Mouse (Mus musculus) MEL (cell line): ENCODE data around the gene Rbm15b. TPM values are rescaled to one million over a fixed set of nuclear protein-coding genes. Genes with fewer than 3 reads are reported as not detected.

Experiments
- DNase-seq: peaks from one replicate; pipeline ENCODE4 v3.0.0; 2011; ENCODE audit warnings: low read depth, low spot score
- H3K27ac ChIP-seq: 2 replicates; pipeline ENCODE4 v1.5.1; 2012; ENCODE audit warnings: low read depth, mild to moderate bottlenecking, control low read depth, low read length, moderate library complexity; ENCODE audit not compliant: control insufficient read depth
- H3K27me3 ChIP-seq, 2 experiments: fragments of 150-350 bp in 1 of 2; sonication (generic) in 1 of 2; 2 replicates each; pipeline ENCODE4 v1.6.1; 2012; ENCODE audit warnings: low read length in 2 of 2, mild to moderate bottlenecking in 2 of 2, improper control_type of control experiment in 1 of 2, moderate library complexity in 1 of 2; ENCODE audit not compliant: insufficient read depth in 2 of 2, control insufficient read depth in 1 of 2
- H3K36me3 ChIP-seq, 2 experiments: 2 replicates each; pipeline ENCODE4 v1.6.1; 2012 to 2014; ENCODE audit warnings: low read length in 2 of 2, improper control_type of control experiment in 1 of 2, inconsistent platforms in 1 of 2, mild to moderate bottlenecking in 1 of 2; ENCODE audit not compliant: insufficient read depth in 2 of 2, control insufficient read depth in 1 of 2
- H3K4me1 ChIP-seq, 2 experiments: fragments of 150-350 bp in 1 of 2; sonication (generic) in 1 of 2; 2 replicates each; pipeline ENCODE4 v1.6.1; 2012; ENCODE audit warnings: low read length in 2 of 2, improper control_type of control experiment in 1 of 2, mild to moderate bottlenecking in 1 of 2; ENCODE audit not compliant: insufficient read depth in 2 of 2, control insufficient read depth in 1 of 2
- H3K4me3 ChIP-seq, 2 experiments: fragments of 150-350 bp in 1 of 2; sonication (generic) in 1 of 2; 2 replicates each; pipeline ENCODE4 v1.5.1; 2012; ENCODE audit warnings: low read depth in 2 of 2, low read length in 2 of 2, mild to moderate bottlenecking in 2 of 2, moderate library complexity in 2 of 2, control low read depth in 1 of 2, improper control_type of control experiment in 1 of 2; ENCODE audit not compliant: control insufficient read depth in 1 of 2, insufficient read depth in 1 of 2
- H3K79me2 ChIP-seq: 2 replicates; pipeline ENCODE4 v1.6.1; 2012; ENCODE audit warnings: mild to moderate bottlenecking, low read length, moderate library complexity; ENCODE audit not compliant: control insufficient read depth, poor library complexity, insufficient read depth
- H3K9ac ChIP-seq: 2 replicates; pipeline ENCODE4 v1.6.1; 2012; ENCODE audit warnings: low read depth, mild to moderate bottlenecking, control low read depth, low read length, moderate library complexity; ENCODE audit not compliant: control insufficient read depth, poor library complexity, severe bottlenecking
- H3K9me3 ChIP-seq: fragments of 150-350 bp; sonication (generic); replicated peaks from 2 replicates; pipeline ENCODE4 v1.6.1; 2012; ENCODE audit warnings: mild to moderate bottlenecking, low read length, improper control_type of control experiment, moderate library complexity; ENCODE audit not compliant: insufficient read depth
- BHLHE40 ChIP-seq: IDR thresholded peaks from 2 replicates; pipeline ENCODE4 v1.6.1; 2012; ENCODE audit warnings: low read depth, mild to moderate bottlenecking, inconsistent platforms, low read length, improper control_type of control experiment, borderline replicate concordance
- CTCF ChIP-seq, 3 experiments: IDR thresholded peaks in 2 of 3; conservative IDR thresholded peaks in 1 of 3; 2 replicates each; pipeline ENCODE4 v1.5.1; 2011 to 2012; ENCODE audit warnings: low read length in 3 of 3, low read depth in 2 of 3, mild to moderate bottlenecking in 2 of 3, improper control_type of control experiment in 1 of 3, inconsistent platforms in 1 of 3, mixed read lengths in 1 of 3, moderate library complexity in 1 of 3; ENCODE audit not compliant: control insufficient read depth in 1 of 3, insufficient read depth in 1 of 3, poor library complexity in 1 of 3, severe bottlenecking in 1 of 3
- GABPA ChIP-seq: IDR thresholded peaks from 2 replicates; pipeline ENCODE4 v1.6.1; 2012; ENCODE audit warnings: low read depth, mild to moderate bottlenecking, inconsistent platforms, low read length, improper control_type of control experiment, moderate library complexity
- GATA1 ChIP-seq: IDR thresholded peaks from 2 replicates; pipeline ENCODE4 v1.6.1; 2011; ENCODE audit warnings: low read depth, low read length, improper control_type of control experiment
- HCFC1 ChIP-seq: IDR thresholded peaks from 2 replicates; pipeline ENCODE4 v1.6.1; 2012; ENCODE audit warnings: low read depth, mild to moderate bottlenecking, inconsistent platforms, low read length, improper control_type of control experiment, moderate library complexity
- JUND ChIP-seq: IDR thresholded peaks from 2 replicates; pipeline ENCODE4 v1.6.1; 2011; ENCODE audit warnings: low read depth, mild to moderate bottlenecking, improper control_type of control experiment, low read length
- MAFK ChIP-seq: IDR thresholded peaks from 2 replicates; pipeline ENCODE4 v1.6.1; 2011; ENCODE audit warnings: low read depth, mild to moderate bottlenecking, low read length, improper control_type of control experiment, borderline replicate concordance
- MAZ ChIP-seq: IDR thresholded peaks from 2 replicates; pipeline ENCODE4 v1.6.1; 2012; ENCODE audit warnings: low read depth, mild to moderate bottlenecking, inconsistent platforms, low read length, improper control_type of control experiment
- MEF2A ChIP-seq: IDR thresholded peaks from 2 replicates; pipeline ENCODE4 v1.6.1; 2014; ENCODE audit warnings: low read depth, mild to moderate bottlenecking, inconsistent platforms, low read length, improper control_type of control experiment; ENCODE audit not compliant: poor library complexity, insufficient replicate concordance, severe bottlenecking; ENCODE audit errors: extremely low read depth
- MXI1 ChIP-seq: IDR thresholded peaks from 2 replicates; pipeline ENCODE4 v1.6.1; 2011; ENCODE audit warnings: mild to moderate bottlenecking, low read depth, low read length, improper control_type of control experiment
- MYB ChIP-seq: IDR thresholded peaks from 2 replicates; pipeline ENCODE4 v1.6.1; 2011; ENCODE audit warnings: mild to moderate bottlenecking, low read depth, low read length, improper control_type of control experiment
- NELFE ChIP-seq: IDR thresholded peaks from 2 replicates; pipeline ENCODE4 v1.6.1; 2011; ENCODE audit warnings: low read depth, low read length, improper control_type of control experiment
- NRF1 ChIP-seq: IDR thresholded peaks from 2 replicates; pipeline ENCODE4 v1.6.1; 2014; ENCODE audit warnings: low read depth, mild to moderate bottlenecking, inconsistent platforms, low read length, improper control_type of control experiment, moderate library complexity; ENCODE audit not compliant: poor library complexity, insufficient read depth, severe bottlenecking
- POLR2A ChIP-seq, 2 experiments: IDR thresholded peaks; 2 replicates each; pipeline ENCODE4 v1.6.1; 2011 to 2012; ENCODE audit warnings: low read length in 2 of 2, mild to moderate bottlenecking in 2 of 2, control low read depth in 1 of 2, improper control_type of control experiment in 1 of 2, low read depth in 1 of 2, moderate library complexity in 1 of 2; ENCODE audit not compliant: control insufficient read depth in 1 of 2, insufficient read depth in 1 of 2, poor library complexity in 1 of 2
- POLR2AphosphoS5 ChIP-seq: IDR thresholded peaks from 2 replicates; pipeline ENCODE4 v1.6.1; 2012; ENCODE audit warnings: low read depth, borderline replicate concordance, mild to moderate bottlenecking, inconsistent platforms, low read length, moderate library complexity, mixed read lengths
- RAD21 ChIP-seq: IDR thresholded peaks from 2 replicates; pipeline ENCODE4 v1.6.1; 2011; ENCODE audit warnings: mild to moderate bottlenecking, low read depth, low read length, improper control_type of control experiment
- SMC3 ChIP-seq: IDR thresholded peaks from 2 replicates; pipeline ENCODE4 v1.6.1; 2011; ENCODE audit warnings: low read depth, low read length, improper control_type of control experiment
- TAL1 ChIP-seq: IDR thresholded peaks from 2 replicates; pipeline ENCODE4 v1.6.1; 2012; ENCODE audit warnings: mild to moderate bottlenecking, inconsistent platforms, low read length, moderate library complexity, mixed read lengths
- TBP ChIP-seq: IDR thresholded peaks from 2 replicates; pipeline ENCODE4 v1.8.0; 2011; ENCODE audit warnings: low read depth, low read length, improper control_type of control experiment
- USF1 ChIP-seq: IDR thresholded peaks from 2 replicates; pipeline ENCODE4 v1.6.1; 2014; ENCODE audit warnings: low read depth, mild to moderate bottlenecking, inconsistent platforms, low read length, improper control_type of control experiment, moderate library complexity
- USF2 ChIP-seq, 2 experiments: IDR thresholded peaks; 2 replicates each; pipeline ENCODE4 v1.6.1; 2011 to 2012; ENCODE audit warnings: improper control_type of control experiment in 2 of 2, low read length in 2 of 2, borderline replicate concordance in 1 of 2, inconsistent platforms in 1 of 2, low read depth in 1 of 2, mild to moderate bottlenecking in 1 of 2; ENCODE audit not compliant: insufficient read depth in 1 of 2
- ZC3H11A ChIP-seq: IDR thresholded peaks from 2 replicates; pipeline ENCODE4 v1.6.1; 2012; ENCODE audit warnings: low read depth, mild to moderate bottlenecking, inconsistent platforms, low read length, improper control_type of control experiment
- ZKSCAN1 ChIP-seq: IDR thresholded peaks from 2 replicates; pipeline ENCODE4 v1.6.1; 2012; ENCODE audit warnings: low read depth, mild to moderate bottlenecking, inconsistent platforms, low read length, improper control_type of control experiment, moderate library complexity
- ZMIZ1 ChIP-seq: IDR thresholded peaks from 2 replicates; pipeline ENCODE4 v1.6.1; 2012; ENCODE audit warnings: low read depth, mild to moderate bottlenecking, inconsistent platforms, low read length, improper control_type of control experiment, moderate library complexity
- ZNF384 ChIP-seq: IDR thresholded peaks from 2 replicates; pipeline ENCODE4 v1.6.1; 2012; ENCODE audit warnings: low read depth, mild to moderate bottlenecking, inconsistent platforms, low read length, improper control_type of control experiment
- polyA plus RNA-seq, 2 experiments: library from polyadenylated mRNA; stranded (reverse) in 1 of 2; unstranded in 1 of 2; fragments of >175 nt in 1 of 2; fragments of >200 nt in 1 of 2; gene quantifications; 2 replicates each; pipeline versions ENCODE4 v1.2.1 to v1.2.4; 2012; ENCODE audit warnings: low replicate concordance in 2 of 2, low read depth in 1 of 2; ENCODE audit not compliant: insufficient read length in 2 of 2, insufficient read depth in 1 of 2, missing spikeins in 1 of 2
- total RNA-seq: library from RNA; depleted of rRNA; stranded (reverse); fragments of 300-350 nt; gene quantifications from 2 replicates; pipeline ENCODE4 v1.2.3, GENCODE M21; 2012

Gene Rbm15b
- total and polyA plus RNA-seq, 3 experiments, result 29.7 to 42.2 TPM; not detected in 1

DNA sequence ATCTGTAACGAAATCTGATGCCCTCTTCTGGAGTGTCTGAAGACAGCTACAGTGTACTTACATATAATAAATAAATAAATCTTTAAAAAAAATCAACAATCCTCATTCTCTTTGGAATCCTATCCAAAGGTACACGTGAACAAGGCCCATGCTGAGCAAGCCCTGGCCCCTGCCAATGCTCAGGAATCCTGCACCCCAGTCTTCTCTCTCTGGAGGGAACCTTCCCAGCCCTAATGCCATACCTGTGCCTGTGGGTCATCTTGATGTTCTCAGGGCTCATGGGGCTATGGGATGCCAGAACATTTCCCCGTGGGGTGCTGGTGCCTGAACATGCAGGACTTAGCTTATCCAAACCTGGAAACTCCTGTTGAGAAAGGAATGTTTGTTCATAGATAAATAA is 20.9 kb upstream of the Rbm15b start:
- Histone ChIP-seq H3K27ac (no peak overlapping the region), H3K9ac (no peak overlapping the region), H3K36me3 (peaks cover 0 to 4% of the 10 kb centered on the region in 2 experiments; a peak in 2 of 4 replicates), H3K79me2 (no peaks in the 10 kb centered on the region), H3K27me3 (peaks cover 0 to 2% of the 10 kb centered on the region in 2 experiments; a peak in 1 of 4 replicates), H3K4me1 (peaks cover 0 to 6% of the 10 kb centered on the region in 2 experiments; a peak in 2 of 4 replicates), H3K9me3 (no peaks in the 10 kb centered on the region), H3K4me3 (no peak overlapping the region)
- DNase-seq, result no peak
- TF ChIP-seq HCFC1, result no peak
- TF ChIP-seq ZMIZ1, result no peak

GRCm38 (mm10) chr9:106906597-106906996 is 19.4 kb upstream of the Rbm15b start:
- no peaks in the 10 kb centered on the region for H3K9me3 ChIP-seq
- no peak for DNase-seq
- H3K79me2 ChIP-seq, result no peaks in the 10 kb centered on the region
- H3K4me3 ChIP-seq, result no peak overlapping the region
- H3K4me1 ChIP-seq, result peaks cover 7 to 10% of the 10 kb centered on the region in 2 experiments
- peaks cover 0 to 9% of the 10 kb centered on the region in 2 experiments; a peak in 2 of 4 replicates for H3K36me3 ChIP-seq
- no peak overlapping the region for H3K27ac ChIP-seq
- TF ChIP-seq MXI1, result no peak
- TF ChIP-seq MEF2A, result no peak
- TF ChIP-seq MAZ, result no peak
- TF ChIP-seq MAFK, result no peak
- no peak for TF ChIP-seq USF1
- no peak for TF ChIP-seq BHLHE40
- TF ChIP-seq, all 39 proteins: peak for 0
- no peak overlapping the region for H3K9ac ChIP-seq
- peaks cover 0 to 2% of the 10 kb centered on the region in 2 experiments; a peak in 1 of 4 replicates for H3K27me3 ChIP-seq

GRCm38 (mm10) chr9:106903791-106904134 is 16.5 kb upstream of the Rbm15b start:
- Histone ChIP-seq H3K27ac (no peak overlapping the region), H3K4me1 (peaks cover 7 to 10% of the 10 kb centered on the region in 2 experiments), H3K9me3 (no peaks in the 10 kb centered on the region), H3K36me3 (peaks cover 0 to 9% of the 10 kb centered on the region in 2 experiments; a peak in 2 of 4 replicates), H3K27me3 (peaks cover 0 to 2% of the 10 kb centered on the region in 2 experiments; a peak in 2 of 4 replicates), H3K9ac (no peak overlapping the region), H3K4me3 (no peak overlapping the region), H3K79me2 (no peaks in the 10 kb centered on the region)
- TF ChIP-seq ZKSCAN1 (no peak), POLR2AphosphoS5 (no peak), TAL1 (no peak), MYB (no peak), GABPA (no peak), ZNF384 (no peak), MEF2A (no peak), MXI1 (no peak), ZC3H11A (peak; percentile 61), POLR2A (IDR thresholded peaks at IDR 0.05; ENCODE audit: control insufficient read depth in 1 of 2, insufficient read depth in 1 of 2, low read depth in 1 of 2, low read length in 2 of 2, poor library complexity in 1 of 2) (no peak), JUND (no peak), USF2 (IDR thresholded peaks at IDR 0.05; ENCODE audit: borderline replicate concordance in 1 of 2, insufficient read depth in 1 of 2, low read depth in 1 of 2, low read length in 2 of 2) (no peak), RAD21 (peak; percentile 84), CTCF (IDR thresholded peaks at IDR 0.05 in 2 of 3, conservative IDR thresholded peaks at IDR 0.05 in 1 of 3; ENCODE audit: control insufficient read depth in 1 of 3, insufficient read depth in 1 of 3, low read depth in 2 of 3, low read length in 3 of 3, poor library complexity in 1 of 3, severe bottlenecking in 1 of 3) (peak; percentile 43 to 83 (median 63); a peak in 5 of 6 replicates), SMC3 (peak; percentile 83), NELFE (no peak), GATA1 (no peak), NRF1 (no peak), TBP (no peak)
- DNase-seq, result peak; percentile 78
